Mouse (Mus musculus): ENCODE measurements around the gene Zfp345.
"Not testable (repeated sequence)": the region's sequence is repeated elsewhere in the genome, so short reads cannot be mapped to it uniquely, and the experiment has no call there.

Zfp345 gene

GRCm38 (mm10) chr2:150484939-150485778 lies at the start of gene Zfp345:
Zfp345 (minus strand) TSS chr2:150485091.
- in situ Hi-C loops (cut with MboI, MseI), result loop anchor here in 1 of 2 experiments (5.0 kb wide), 1 partner anchor 303 kb away; the partner anchor contains the start of gene Gm14139

- in situ Hi-C loops (cut with MboI, MseI), result loop anchor here in 1 of 2 experiments (25.0 kb wide), 1 partner anchor 737 kb away; no protein-coding TSS in a partner anchor
These were observed 40.9 kb upstream of the Zfp345 start for GRCm38 (mm10) chr2:150525703-150526207.

GRCm38 (mm10) chr2:150512837-150513236 lies 27.9 kb upstream of the Zfp345 start:
- in situ Hi-C loops (cut with MboI, MseI), result no loop called here

- in situ Hi-C loops (cut with MboI, MseI), result not testable (repeated sequence)
These were observed 15.5 kb upstream of the Zfp345 start for GRCm38 (mm10) chr2:150500124-150500973.

- in situ Hi-C loops (cut with MboI, MseI), result no loop called here
These were observed 8.1 kb upstream of the Zfp345 start for GRCm38 (mm10) chr2:150493031-150493430.

- in situ Hi-C loops (cut with MboI, MseI), result loop anchor here in 1 of 2 experiments (5.0 kb wide), 1 partner anchor 234 kb away; the partner anchor contains the start of gene Zfp937
These were observed 33.5 kb downstream of the Zfp345 start, which contains the start of gene Zfp442 for GRCm38 (mm10) chr2:150451180-150451919. Zfp442 (minus strand) TSS chr2:150451486.

- in situ Hi-C loops (cut with MboI, MseI), result loop anchor here (5.0 kb wide), 2 partner anchors 87 to 217 kb away; no protein-coding TSS in a partner anchor
These were observed 45.8 kb downstream of the Zfp345 start for GRCm38 (mm10) chr2:150439084-150439483.
